Mouse (Mus musculus): ENCODE measurements around the gene Dynlrb2. TPM values are rescaled to one million over a fixed set of nuclear protein-coding genes. Genes with fewer than 3 reads are reported as not detected.

Dynlrb2 gene
- 1.7 TPM in 1 of 2 replicates, not detected in the other for total RNA-seq (2021)
- long read RNA-seq, experiment 1: 0 reads
- long read RNA-seq, experiment 2: 0 reads

DNA sequence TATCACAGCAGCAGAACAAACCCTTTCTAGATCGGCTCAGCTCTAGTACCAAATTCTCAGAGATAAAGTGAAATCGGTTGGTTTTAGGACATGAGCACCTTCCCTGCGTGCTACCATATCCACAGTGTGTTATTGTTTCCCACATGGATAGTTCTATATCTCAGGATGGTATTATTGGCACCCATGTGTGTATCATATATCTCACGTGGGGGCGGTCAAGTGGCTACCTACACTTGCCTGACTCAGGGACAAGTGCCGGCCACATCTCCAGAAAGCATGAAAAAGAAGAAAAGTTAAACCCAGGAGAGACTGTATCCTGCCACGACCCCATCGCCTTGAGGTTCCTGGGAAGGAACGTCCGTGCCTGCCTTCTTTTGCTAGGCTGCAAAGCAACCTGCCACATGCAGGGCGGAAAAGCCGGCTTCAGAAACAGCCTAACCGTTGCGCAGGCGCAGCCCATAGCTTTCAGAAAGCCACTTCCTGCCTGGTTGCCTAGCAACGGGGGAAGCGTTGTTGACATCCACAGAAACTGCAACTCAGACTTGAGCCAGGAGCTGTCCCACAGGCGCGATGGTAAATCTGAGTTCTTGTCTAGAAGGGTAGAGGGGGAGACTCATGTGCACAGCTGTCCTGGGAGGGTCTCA is at the start of gene Dynlrb2:
Dynlrb2 (plus strand) TSS at position 498 of the 644 bp plus-strand sequence.
- DNase-seq: peak; percentile 96

DNA sequence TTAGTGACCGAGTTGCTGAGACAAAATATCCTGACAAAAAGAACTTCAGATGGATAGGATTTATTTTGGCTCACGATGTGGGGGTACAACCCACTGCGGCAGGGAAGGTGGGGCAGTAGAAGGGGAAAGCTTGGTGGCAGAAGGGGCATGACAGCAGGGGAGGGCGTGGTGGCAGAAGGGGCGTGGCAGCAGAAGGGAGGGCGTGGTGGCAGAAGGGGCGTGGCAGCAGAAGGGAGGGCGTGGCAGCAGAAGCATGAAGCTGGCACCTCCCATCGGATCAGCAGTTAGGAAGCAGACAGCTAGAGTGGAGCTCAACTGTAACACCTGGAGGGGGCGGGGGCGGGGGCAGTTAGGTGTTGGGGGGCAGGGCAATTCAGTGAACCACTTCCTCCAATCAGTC is 46.2 kb upstream of the Dynlrb2 start:
- no peak for DNase-seq

DNA sequence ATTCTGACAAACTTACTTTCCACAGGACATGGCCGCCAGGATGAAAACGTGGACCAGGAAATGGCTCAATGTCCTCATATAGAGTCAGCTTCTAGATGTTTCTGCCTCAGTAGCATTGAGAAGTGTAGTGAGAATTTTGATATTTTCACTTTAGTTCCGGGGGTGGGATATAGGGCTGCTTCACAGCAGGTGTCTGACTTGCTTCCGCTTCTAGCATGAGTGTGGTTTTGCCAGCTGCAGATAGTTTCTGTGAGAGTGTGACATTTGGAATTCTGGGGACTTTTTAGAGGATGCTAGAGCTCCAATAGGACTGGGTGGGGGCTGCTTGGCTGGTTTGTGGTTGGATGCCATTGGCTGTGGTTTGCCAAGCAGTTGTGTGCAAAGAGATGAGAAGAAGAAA is 43.3 kb upstream of the Dynlrb2 start:
- no peak for DNase-seq

DNA sequence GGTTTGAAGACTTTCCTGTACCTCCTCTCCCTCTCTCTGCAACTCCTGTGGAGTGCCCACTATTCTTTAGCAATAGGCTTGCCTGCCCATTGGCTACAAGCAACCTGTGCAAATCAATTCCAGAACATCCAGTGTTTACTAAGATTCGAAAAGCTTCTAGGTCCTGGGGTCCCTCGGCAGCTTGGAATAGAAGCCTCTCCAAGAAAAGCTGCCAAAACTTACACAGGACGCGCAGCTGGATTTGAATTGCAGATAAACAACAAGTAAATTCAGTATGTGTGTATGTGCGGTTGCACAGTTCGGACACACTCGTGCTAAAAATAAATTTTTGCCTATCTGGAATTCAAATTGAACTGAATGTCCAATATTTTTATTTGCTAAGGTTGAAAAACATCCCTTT is 38.2 kb upstream of the Dynlrb2 start:
- no peak for DNase-seq

DNA sequence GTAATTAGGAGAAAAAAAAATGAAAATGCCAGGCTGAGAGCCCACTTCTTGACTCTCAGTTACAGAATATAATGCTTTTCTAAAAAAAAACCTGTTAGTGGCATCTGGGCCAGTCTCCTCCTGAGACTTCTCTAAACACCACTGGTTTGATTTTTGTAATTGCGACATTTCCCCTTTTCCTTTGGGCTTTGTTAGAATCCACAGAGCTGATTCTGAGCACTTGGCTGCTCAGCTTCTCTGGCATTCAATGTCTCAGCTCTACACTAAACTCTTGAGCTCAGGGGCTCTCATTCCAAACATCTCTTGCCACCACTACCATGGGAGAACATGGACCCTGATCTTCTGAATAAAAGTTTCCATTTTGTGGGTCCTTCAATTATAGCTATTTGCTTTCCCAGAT is 37.7 kb upstream of the Dynlrb2 start:
- no peak for DNase-seq

DNA sequence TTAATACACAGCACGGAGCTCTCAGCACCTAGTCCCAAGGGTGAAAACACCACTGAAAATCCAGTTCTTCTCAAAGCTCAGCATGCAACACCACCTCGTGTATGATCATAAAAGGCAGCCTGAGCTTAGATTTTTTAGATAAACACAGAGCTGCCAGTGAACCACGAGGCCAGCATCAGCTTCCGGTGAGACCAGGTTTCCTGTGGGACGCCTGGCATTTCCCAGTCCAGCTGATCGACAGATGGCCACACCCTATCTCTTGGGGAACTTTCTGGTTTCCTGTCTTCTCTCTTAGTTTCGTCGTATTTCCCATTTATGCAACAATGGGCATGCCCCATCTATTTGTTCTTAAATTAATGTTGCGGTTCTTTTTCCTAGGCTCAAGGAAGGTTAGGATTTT is 26.8 kb upstream of the Dynlrb2 start:
- no peak for DNase-seq

DNA sequence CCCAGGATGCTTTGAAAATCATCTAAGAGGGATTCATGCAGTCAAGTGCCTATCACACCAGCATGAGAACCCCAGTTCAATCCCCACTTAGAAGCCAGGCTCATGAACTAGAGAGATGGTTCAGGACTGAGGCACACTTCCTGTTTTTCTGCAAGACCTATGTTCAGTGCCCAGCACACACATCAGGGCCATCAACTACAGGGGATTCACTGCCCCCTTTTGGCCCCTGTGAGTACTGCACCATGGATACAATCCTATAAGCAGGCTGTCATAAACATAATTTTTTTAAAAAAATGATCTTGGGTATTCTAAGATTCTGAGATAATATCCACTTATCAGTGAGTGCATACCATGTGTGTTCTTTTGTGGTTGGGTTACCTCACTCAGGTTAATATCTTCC is 26.1 kb upstream of the Dynlrb2 start:
- DNase-seq: no peak

DNA sequence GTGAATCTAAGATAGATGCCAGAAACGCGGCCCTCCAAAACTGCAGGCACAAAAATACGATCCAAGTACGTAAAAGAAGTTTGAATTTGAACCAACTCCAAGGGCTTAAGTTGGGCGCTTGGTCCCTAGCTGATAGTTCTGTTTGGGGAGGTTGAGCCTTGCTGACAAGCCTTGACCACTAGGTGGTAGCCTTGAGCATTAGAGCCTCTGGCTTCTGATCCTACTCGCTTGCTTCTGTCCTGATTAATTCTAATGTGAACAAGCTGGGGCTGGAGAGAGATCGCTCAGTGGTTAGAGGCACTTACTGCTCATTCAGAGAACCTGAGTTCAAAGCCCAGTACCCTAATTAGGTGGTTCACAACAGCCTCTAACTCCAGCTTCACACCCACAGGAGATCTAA is 23.9 kb upstream of the Dynlrb2 start:
- DNase-seq: peak; percentile 68

DNA sequence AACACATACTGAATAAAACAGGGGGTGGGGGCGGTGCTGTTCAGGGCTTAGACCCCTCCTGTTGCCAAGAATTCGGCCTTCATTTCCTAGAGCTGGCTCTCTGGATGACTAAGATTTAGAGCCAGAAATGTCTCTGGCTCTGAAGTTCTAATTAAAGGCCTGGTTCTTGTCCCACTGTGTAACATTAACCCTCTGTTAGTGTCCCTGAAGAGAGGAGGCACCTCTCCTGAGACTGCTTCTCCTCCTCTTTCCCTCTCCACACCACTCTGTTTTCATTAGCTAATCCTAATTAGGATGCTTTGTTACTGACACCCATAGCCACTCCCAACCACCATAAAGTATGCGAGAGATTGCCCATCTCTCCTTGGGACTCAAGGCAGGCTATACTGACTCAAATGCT is 22.0 kb upstream of the Dynlrb2 start:
- no peak for DNase-seq

DNA sequence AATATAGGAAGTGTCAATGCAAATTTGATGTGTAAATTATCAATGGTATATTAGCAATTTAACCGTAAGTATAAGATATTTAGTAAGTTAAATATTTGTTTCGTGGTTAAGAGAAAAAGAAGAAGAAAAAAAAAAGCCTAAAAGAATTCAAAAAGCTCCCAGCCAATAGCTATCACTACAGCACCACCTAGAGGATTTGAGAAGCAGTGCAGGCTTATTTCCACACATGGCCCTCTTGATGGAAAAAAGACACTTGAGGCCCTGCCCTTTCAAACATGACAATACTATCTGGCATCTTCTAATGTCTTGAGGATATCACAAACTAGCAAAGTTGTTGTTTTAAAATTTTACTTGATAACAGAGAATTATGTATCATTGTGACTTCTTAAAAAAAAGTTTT is 20.7 kb upstream of the Dynlrb2 start:
- peak; percentile 15 for DNase-seq

DNA sequence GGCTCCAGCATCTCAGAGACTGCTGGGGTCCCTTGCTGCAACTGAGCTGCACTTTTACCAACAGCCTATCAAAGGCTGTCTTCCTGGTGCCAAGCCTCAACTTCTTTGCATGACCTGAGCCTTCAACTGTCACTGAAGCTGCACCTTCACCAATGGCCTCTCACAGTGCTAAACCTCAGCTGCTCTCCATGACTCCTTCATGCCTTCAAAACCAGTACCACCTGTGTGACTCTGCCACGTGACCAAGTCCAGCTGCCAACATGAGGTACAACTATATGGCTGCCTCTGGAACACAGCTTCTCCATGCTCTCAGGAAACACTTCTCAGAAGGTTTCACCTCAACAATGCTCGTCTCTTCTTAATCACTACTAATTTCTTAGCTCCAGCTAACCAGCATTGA is 16.2 kb upstream of the Dynlrb2 start:
- no peak for DNase-seq

DNA sequence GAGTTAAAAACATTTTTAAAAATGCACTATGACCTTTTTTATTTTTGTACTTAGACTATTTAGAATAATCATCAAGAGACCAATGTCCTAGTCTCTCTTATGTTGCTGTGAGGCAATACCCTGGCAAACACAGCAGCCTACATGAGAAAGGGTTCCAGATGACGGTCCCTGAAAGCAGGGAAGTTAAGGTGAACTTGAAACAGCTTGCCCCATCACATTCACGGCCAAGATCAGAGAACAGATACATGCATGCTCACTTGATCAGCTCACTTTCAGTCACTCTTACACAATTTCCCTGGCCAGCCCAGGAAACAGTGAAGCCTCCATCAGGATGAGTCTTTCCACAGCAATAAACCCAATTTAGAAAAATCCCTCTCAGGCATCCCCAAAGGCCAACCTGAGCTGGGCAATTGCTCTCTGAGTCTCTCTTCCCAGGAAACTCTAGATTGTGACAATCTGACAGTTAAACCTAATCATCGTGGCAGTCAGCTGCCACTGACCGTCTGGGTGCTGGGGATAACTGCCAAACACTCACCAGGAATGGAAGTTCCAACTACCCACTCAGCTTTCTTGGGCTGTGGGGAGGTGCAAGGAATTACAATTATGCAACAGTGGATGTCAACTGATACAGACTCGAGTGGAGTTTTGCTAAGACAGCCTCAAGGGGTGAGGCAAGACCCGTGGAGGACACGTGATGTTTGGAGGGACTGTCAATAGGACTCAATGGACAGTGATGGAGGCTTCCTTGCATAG is 4.5 kb upstream of the Dynlrb2 start:
- peak; percentile 11 for DNase-seq

DNA sequence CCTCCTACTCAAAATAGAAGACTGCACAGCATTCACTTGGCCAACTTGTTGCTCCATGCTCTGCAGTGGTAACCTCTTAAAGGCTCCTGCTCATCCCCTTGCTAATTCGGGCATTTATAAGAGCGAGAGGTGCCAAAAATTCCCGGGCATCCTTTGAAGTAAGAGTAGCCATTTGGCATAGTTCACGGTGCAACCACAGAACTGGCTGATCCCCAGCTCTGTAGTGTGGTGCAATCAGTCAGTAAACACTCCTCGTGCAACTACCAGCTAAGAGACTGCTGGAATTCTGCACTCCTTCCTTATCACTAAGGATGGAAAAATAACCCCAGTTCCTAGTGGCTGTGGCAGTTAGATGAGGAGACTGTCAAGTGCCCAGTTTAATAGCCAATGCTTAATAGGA is 3.9 kb downstream of the Dynlrb2 start:
- DNase-seq: peak; percentile 66

DNA sequence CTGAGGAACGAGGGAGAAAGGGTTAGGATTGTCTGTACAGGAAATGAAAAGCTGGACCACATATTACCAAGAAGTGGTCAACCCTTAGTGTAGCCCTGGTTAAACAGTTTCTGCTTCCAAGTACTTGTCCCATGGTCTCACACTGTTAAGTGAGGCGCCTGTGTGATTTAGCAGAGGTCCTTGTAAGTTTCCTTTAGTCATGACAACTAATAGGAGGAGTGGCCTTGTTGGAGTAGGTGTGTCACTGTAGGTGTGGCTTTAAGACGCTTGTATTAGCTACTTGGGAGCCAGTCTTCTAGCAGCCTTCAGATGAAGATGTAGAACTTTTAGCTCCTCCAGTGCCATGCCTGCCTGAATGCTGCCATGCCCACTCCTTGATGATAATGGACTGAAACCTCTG is 4.5 kb downstream of the Dynlrb2 start:
- DNase-seq: no peak

DNA sequence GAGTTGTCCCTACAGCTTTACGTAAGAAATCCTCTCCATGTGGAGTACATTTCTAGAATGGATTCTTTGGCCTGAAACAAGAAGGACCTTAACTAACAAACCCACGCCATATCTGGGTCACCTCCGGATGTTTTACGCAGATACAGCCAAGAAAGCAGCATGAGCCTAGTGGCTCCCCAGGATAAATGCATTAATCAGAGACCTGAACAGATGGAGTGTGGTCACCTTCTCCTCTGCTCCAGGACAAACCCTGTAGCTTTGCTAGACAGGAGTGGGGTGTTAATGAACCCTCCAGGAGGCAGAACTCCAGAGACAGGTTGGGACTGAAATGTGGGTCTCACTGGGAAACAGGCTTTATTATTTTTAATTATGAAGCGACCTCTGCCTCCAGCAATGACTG is 14.9 kb downstream of the Dynlrb2 start:
- no peak for DNase-seq

DNA sequence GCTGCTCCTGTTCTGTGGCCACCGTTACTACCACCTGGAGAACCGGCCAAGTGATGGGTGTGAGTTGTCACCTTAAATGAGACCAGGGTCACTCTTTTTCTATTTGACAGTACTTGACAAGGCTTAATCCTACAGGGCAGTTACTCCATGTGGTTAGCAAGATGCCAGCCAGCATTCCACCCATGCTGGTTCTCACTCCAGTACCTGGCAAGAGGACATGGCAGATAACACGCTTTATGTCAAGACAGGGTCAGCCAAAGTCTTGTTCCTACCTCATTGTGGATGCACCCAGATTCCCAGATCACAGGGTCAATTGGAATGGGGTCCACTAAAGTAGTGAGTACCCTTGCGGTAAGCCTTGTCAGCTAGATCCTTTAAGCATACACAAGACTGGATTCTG is 16.4 kb downstream of the Dynlrb2 start:
- DNase-seq: no peak

DNA sequence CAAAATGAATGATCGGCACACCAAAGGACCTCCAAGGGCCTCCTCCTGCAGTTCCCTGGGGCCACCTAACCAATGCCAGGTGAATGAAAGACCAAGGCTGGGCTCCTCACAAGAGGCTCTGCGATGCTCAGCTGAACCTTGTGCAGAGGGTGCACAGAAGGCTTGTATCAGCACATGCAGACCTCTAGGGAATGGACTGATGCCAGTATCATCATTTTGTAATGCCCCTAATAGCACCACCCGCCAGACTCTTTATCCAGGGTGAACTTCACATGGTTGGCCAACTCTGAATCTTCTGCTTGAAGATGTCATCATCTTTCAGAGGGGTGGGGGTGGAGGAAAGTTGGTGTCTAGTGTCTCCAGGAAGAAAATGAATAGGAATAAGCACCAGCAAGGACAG is 16.9 kb downstream of the Dynlrb2 start:
- DNase-seq: no peak

DNA sequence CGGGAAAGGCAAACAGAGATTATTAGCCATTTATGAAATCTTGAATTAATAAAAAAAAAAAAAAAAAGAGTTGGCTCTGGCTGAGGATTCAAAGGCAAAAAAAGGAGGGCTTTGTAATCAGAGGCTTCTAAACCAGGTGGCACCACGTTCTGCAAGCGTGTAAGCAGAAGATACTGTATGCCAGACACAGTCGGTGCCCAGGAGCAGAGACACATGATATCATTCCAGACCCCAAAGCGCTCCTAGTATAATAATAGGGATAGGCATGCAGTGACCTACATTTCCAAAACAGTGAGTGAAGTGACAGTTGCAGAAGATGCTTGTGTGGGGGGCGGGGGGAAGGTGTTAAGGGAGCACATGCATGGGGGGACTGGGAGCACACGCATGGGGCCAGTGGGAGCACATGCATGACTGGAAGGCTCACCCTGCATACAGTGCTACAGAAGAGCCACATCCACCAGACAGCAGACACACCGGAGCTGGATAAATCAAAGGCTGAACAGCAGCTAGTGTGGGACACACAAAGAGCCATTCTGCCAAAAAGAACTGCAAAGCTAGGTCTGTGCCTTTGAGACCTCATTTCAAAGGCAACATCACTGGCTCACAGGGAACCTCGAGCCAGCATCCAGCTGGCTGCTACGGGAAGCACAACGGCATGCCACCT is 17.5 kb downstream of the Dynlrb2 start:
- no peak for DNase-seq

DNA sequence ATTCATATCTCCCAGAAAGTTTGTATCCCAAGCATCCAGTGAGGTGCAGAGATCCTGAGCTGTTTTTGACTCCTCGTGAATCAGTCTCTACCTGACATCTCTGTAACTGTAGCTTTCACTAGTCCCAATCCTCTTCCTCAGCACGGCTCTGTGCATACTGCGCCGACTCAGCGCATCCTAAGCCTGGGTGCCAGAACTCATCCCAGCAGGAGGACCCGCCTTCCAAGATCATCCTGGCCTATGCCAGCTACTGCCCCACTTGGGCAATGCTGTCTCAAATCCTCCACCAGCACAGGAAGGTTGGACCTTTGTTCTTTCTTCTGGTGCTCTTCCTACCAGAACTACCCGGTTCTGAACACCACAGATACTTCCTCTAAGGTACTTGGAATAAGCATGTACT is 20.1 kb downstream of the Dynlrb2 start:
- DNase-seq: no peak

DNA sequence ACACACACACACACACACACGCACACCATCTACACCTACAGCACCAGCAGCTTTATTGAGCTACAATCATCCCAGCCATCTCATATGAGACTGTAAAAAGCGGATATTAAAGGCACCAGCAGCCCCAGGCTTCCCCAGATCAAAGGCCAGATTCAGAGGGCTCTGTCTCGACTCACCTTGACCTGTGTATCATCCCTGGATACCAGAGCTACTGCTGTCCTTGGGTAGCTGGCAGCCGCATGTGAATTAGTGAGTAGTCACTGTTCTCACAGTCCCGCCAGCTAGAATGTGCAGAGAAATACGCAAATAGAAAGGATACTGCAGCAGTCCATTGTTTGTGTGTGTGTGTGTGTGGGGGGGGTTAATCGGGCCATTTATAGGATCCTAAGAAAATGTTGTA is 24.0 kb downstream of the Dynlrb2 start:
- DNase-seq: peak; percentile 31

DNA sequence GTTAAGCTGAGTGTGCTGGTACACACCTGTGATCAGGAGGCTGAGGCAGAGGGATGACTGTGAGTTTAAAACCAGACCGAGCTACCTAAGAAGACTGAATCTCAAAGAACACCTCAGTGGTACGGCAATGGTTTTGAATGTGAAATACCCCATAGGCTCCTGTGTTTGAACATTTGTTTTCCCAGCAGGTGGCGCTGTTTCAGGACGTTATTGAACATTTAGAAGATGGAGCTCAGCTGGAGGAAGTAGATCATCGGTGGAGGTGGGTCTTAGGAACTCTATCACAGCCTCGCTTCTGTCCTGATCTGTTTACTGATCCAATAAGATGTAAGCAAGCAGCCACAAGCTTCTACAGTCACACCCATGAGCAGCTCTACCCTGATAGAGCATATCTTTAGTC is 28.3 kb downstream of the Dynlrb2 start:
- no peak for DNase-seq

DNA sequence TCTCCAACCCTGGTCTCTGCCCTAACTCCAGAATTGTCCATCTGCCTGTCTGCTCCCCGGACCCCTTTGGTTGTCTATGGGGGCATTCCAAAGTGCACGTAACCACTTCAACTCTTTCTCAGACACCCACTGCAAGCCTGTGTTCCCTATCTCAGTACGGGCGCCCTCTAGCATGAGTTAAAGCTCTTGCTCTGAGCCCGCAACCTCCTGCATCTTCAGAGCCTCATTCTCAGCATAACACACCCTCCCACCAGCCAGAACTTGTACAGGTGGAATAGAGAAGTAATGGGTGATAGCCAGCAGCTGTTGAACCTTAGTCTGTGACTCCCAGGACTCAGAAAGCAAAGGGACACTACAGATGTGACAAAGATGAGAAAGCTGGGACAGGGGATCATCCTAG is 32.0 kb downstream of the Dynlrb2 start:
- DNase-seq: no peak

DNA sequence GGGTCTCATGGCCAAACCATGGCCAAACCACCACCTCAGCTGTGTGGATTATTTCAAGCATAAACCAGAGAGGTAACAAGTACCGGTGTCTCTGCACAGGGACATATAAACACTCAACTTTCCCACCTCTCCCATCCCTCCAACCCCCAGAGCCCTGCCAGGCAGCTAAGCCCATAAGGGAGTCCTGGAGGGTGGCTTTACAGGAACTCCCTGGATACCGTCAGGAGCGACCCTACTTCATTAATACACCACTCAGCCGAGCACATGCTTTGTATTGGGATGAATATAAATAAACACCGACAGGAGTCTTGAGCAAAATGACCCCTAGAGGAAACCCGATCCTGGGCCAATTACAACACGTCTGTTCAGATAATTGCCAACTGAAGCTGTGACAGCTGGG is 34.0 kb downstream of the Dynlrb2 start:
- DNase-seq: no peak

DNA sequence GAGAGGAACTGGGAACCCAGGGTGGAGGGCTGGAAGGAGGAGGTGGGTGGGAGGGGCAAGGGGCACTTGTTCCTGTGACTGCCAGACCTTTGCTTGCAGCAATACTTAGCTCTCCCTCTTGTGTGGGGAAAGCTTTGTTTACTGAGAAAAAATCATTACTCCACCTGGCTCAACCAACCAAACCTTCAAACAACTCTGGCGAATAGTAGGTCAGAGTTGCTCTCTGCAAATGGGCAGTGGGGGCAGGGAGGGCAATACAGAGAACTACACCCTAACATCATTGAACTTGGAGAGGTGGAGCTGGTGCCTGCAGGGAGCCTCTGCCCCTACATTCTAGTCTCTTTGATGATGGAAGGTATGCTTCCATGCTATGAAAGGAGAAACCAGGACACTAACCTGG is 35.4 kb downstream of the Dynlrb2 start:
- DNase-seq: no peak

All from adrenal gland, postnatal 14 days (tissue).